Mouse (Mus musculus) E14TG2a.4 (cell line): ENCODE measurements around the gene Dera.

Experiments used
- H3K27me3 ChIP-seq: 2 replicates; pipeline ENCODE4 v1.6.1; 2014; ENCODE audit warnings: low read length, control low read depth; ENCODE audit not compliant: insufficient read depth
- H3K36me3 ChIP-seq: 2 replicates; pipeline ENCODE4 v1.6.1; 2014; ENCODE audit warnings: low read length, control low read depth; ENCODE audit not compliant: insufficient read depth
- H3K4me1 ChIP-seq: replicated peaks from 2 replicates; pipeline ENCODE4 v1.6.1; 2014; ENCODE audit warnings: low read depth, low read length, control low read depth
- H3K4me3 ChIP-seq: replicated peaks from 2 replicates; pipeline ENCODE4 v1.5.1; 2014; ENCODE audit warnings: mild to moderate bottlenecking, low read length
- H3K9me3 ChIP-seq: 2 replicates; pipeline ENCODE4 v1.6.1; 2014; ENCODE audit warnings: low read length, control low read depth
- CTCF ChIP-seq: conservative IDR thresholded peaks from 2 replicates; pipeline ENCODE4 v1.5.1; 2014; ENCODE audit warnings: low read length
- NANOG ChIP-seq: IDR thresholded peaks from 2 replicates; pipeline ENCODE4 v1.6.1; 2014; ENCODE audit warnings: borderline replicate concordance, low read length, mixed read lengths
- POU5F1 ChIP-seq: IDR thresholded peaks from 2 replicates; pipeline ENCODE4 v1.6.1; 2014; ENCODE audit warnings: low read length, borderline replicate concordance

Dera gene

GRCm38 (mm10) chr6:137751551-137752274 lies 2.6 kb upstream of the Dera start:
- Histone ChIP-seq H3K36me3 (peaks cover 57% of the 10 kb centered on the region), H3K27me3 (no peaks in the 10 kb centered on the region), H3K4me3 (no peak overlapping the region), H3K4me1 (peaks cover 22% of the 10 kb centered on the region), H3K9me3 (no peaks in the 10 kb centered on the region)
- TF ChIP-seq NANOG: no peak
- TF ChIP-seq CTCF: no peak
- TF ChIP-seq POU5F1: no peak

- no peaks in the 10 kb centered on the region for H3K27me3 ChIP-seq
- no peak for TF ChIP-seq POU5F1
- TF ChIP-seq CTCF: no peak
- no peak for TF ChIP-seq NANOG
- H3K9me3 ChIP-seq: no peaks in the 10 kb centered on the region
- H3K4me3 ChIP-seq: no peak overlapping the region
- H3K4me1 ChIP-seq: peaks cover 25% of the 10 kb centered on the region
- H3K36me3 ChIP-seq: peaks cover 52% of the 10 kb centered on the region
Observed at GRCm38 (mm10) chr6:137752275-137752655, 2.1 kb upstream of the Dera start.

GRCm38 (mm10) chr6:137754857-137755232 lies 499 bp downstream of the Dera start:
- TF ChIP-seq POU5F1 (no peak), CTCF (no peak)
- H3K4me3 ChIP-seq: peak overlapping the region; percentile 82
- peaks cover 39% of the 10 kb centered on the region for H3K4me1 ChIP-seq
- peaks cover 27% of the 10 kb centered on the region for H3K36me3 ChIP-seq
- no peaks in the 10 kb centered on the region for H3K9me3 ChIP-seq
- no peaks in the 10 kb centered on the region for H3K27me3 ChIP-seq

- Histone ChIP-seq H3K36me3 (peaks cover 14% of the 10 kb centered on the region), H3K9me3 (no peaks in the 10 kb centered on the region), H3K4me1 (peaks cover 47% of the 10 kb centered on the region), H3K27me3 (no peaks in the 10 kb centered on the region), H3K4me3 (no peak overlapping the region)
- TF ChIP-seq POU5F1 (no peak), CTCF (peak; percentile 68)
Observed at GRCm38 (mm10) chr6:137756310-137756709, 2.0 kb downstream of the Dera start.

GRCm38 (mm10) chr6:137757891-137758290 lies 3.5 kb downstream of the Dera start:
- no peaks in the 10 kb centered on the region for H3K36me3 ChIP-seq
- no peaks in the 10 kb centered on the region for H3K9me3 ChIP-seq
- H3K4me1 ChIP-seq: peaks cover 63% of the 10 kb centered on the region
- H3K27me3 ChIP-seq: no peaks in the 10 kb centered on the region
- TF ChIP-seq NANOG (no peak), POU5F1 (no peak), CTCF (no peak)
- H3K4me3 ChIP-seq: no peak overlapping the region

- no peaks in the 10 kb centered on the region for H3K9me3 ChIP-seq
- H3K4me3 ChIP-seq: no peak overlapping the region
- H3K4me1 ChIP-seq: peaks cover 73% of the 10 kb centered on the region
- no peaks in the 10 kb centered on the region for H3K27me3 ChIP-seq
- no peaks in the 10 kb centered on the region for H3K36me3 ChIP-seq
- no peak for TF ChIP-seq POU5F1
- TF ChIP-seq NANOG: no peak
- TF ChIP-seq CTCF: no peak
Observed at GRCm38 (mm10) chr6:137759681-137760080, 5.3 kb downstream of the Dera start.

GRCm38 (mm10) chr6:137760966-137761365 lies 6.6 kb downstream of the Dera start:
- H3K36me3 ChIP-seq: no peaks in the 10 kb centered on the region
- no peak for TF ChIP-seq POU5F1
- no peak for TF ChIP-seq NANOG
- TF ChIP-seq CTCF: no peak
- no peak overlapping the region for H3K4me3 ChIP-seq
- H3K27me3 ChIP-seq: no peaks in the 10 kb centered on the region
- no peaks in the 10 kb centered on the region for H3K9me3 ChIP-seq
- H3K4me1 ChIP-seq: peaks cover 76% of the 10 kb centered on the region

DNA sequence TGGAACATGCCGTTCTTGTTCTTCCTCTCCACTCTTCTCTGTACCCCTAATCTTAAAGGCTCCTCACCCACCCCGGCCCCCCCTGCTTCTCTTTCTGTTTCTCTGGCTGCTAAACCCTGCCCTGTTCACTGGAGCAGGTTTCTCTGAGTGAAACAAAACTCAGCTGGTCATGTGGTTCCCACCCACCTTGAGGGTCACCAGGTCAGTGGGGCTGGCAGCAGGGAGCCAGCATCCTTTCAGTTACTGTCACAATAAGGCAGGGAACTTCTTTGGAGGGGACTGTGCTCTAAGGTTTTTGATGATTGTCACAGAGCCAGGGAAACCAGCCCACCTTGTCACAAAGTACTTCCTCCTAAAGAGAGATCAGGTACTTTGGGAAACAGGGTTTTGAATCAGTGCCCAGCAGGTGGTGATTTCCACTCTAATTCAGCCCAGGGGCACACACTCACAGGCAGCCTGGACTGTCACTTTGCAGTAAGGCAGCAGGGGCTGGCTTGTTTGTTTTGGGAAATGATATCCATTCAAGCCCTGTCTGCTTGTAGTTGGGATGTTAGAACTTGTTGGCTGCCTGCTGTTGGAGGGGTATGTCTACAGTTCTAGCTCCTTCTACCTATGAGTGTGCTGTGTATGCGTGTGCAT lies 10.3 kb downstream of the Dera start:
- H3K4me1 ChIP-seq: peaks cover 55% of the 10 kb centered on the region
- H3K27me3 ChIP-seq: no peaks in the 10 kb centered on the region
- 0 out of 2 replicates have a peak overlapping the region, but pooled peaks have one; percentile 11 for H3K4me3 ChIP-seq
- H3K9me3 ChIP-seq: no peaks in the 10 kb centered on the region
- no peaks in the 10 kb centered on the region for H3K36me3 ChIP-seq
- TF ChIP-seq CTCF (no peak), NANOG (peak; percentile 5; the same call in 1 of the 2 replicates), POU5F1 (no peak)

DNA sequence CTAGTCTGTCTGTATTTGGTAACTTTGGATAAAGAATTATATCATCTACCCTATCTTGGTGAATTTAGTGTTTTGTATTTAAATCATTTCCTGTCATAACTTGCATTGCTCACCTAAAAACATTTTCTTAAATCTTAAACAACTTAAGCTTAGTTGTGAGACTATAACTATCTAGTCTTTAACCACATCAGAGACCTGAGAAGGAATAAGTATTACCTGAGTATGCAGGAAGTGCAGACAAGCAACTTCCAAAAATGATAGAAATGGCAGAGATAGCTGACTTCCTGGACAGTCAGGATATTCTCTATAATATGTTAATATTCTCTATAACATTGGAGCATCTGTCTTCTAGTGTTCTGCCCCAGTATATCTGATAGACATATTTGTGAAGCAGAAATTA lies 11.8 kb downstream of the Dera start:
- no peaks in the 10 kb centered on the region for H3K9me3 ChIP-seq
- H3K36me3 ChIP-seq: no peaks in the 10 kb centered on the region
- no peak overlapping the region for H3K4me3 ChIP-seq
- H3K4me1 ChIP-seq: peaks cover 44% of the 10 kb centered on the region
- TF ChIP-seq POU5F1 (no peak), CTCF (no peak), NANOG (no peak)
- no peaks in the 10 kb centered on the region for H3K27me3 ChIP-seq
